Mouse (Mus musculus): ENCODE measurements around the gene Aff2. TPM values are rescaled to one million over a fixed set of nuclear protein-coding genes. Genes with fewer than 3 reads are reported as not detected.

The Aff2 gene
- polyA plus RNA-seq, 1 experiment = 16.3 TPM

DNA sequence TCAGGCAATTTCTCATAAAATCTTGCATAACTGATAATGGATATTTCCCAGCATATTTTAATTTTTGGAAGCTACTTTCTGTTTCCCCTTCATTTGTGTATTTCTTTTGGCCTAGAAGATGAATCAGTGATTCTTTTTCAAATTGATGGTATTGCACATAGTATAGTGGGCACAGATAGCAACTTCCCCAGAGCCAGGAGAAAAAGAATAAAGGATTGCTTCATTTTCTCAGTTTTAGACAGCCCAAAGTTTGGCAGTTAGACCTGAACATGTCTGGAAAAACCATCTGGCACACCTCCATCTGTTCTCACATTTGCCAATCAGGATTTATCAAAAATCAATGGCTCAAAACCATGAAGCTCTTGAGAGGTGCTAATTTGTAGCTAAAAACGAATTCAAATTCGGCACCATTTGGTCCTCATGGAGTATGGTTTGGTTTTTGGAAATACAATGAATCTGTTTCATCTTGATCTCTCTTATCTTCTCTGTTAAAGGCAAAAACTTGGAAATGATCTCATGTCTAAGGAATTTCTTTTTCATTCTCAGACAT lies 441.9 kb downstream of the Aff2 start:
- TF ChIP-seq CTCF (IDR thresholded peaks at IDR 0.05; ENCODE audit: borderline replicate concordance, extremely low read depth, insufficient read depth, insufficient read length) (no peak), POLR2A (IDR thresholded peaks at IDR 0.05; ENCODE audit: borderline replicate concordance, extremely low read depth, insufficient read depth, insufficient read length, poor library complexity, severe bottlenecking) (no peak)
- peak; percentile 83 for DNase-seq (ENCODE audit: low read depth)

- no peak for TF ChIP-seq POLR2A (IDR thresholded peaks at IDR 0.05; ENCODE audit: borderline replicate concordance, extremely low read depth, insufficient read depth, insufficient read length, poor library complexity, severe bottlenecking)
- no peak for TF ChIP-seq CTCF (IDR thresholded peaks at IDR 0.05; ENCODE audit: borderline replicate concordance, extremely low read depth, insufficient read depth, insufficient read length)
- DNase-seq (ENCODE audit: low read depth) = peak; percentile 61
Measured at GRCm38 (mm10) chrX:69802481-69802880, 442.4 kb downstream of the Aff2 start.

DNA sequence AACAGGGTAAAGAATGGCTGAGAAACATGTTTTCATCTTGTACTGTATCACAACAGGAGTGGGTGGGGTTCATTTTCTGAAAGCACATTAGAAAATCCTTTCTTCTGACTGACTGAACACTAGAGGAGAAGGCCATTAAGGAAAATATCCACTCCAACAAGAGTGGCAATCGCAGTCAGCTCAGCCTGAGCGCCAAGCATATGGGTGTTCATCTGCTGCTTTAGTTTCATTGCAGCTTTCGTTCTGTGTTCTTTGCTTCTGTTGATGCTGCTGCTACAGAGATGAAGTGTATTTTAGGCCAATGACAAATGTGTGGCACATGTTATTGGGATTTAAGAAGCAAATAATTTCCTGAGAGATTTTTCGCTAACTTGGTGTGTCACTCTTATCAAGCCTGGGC lies 451.7 kb downstream of the Aff2 start:
- TF ChIP-seq CTCF (IDR thresholded peaks at IDR 0.05; ENCODE audit: borderline replicate concordance, extremely low read depth, insufficient read depth, insufficient read length) = no peak
- no peak for TF ChIP-seq POLR2A (IDR thresholded peaks at IDR 0.05; ENCODE audit: borderline replicate concordance, extremely low read depth, insufficient read depth, insufficient read length, poor library complexity, severe bottlenecking)
- DNase-seq (ENCODE audit: low read depth) = peak; percentile 75

- TF ChIP-seq CTCF (IDR thresholded peaks at IDR 0.05; ENCODE audit: borderline replicate concordance, extremely low read depth, insufficient read depth, insufficient read length) (no peak), POLR2A (IDR thresholded peaks at IDR 0.05; ENCODE audit: borderline replicate concordance, extremely low read depth, insufficient read depth, insufficient read length, poor library complexity, severe bottlenecking) (no peak)
- DNase-seq (ENCODE audit: low read depth) = no peak
Measured at GRCm38 (mm10) chrX:69815054-69815453, 455.0 kb downstream of the Aff2 start.

DNA sequence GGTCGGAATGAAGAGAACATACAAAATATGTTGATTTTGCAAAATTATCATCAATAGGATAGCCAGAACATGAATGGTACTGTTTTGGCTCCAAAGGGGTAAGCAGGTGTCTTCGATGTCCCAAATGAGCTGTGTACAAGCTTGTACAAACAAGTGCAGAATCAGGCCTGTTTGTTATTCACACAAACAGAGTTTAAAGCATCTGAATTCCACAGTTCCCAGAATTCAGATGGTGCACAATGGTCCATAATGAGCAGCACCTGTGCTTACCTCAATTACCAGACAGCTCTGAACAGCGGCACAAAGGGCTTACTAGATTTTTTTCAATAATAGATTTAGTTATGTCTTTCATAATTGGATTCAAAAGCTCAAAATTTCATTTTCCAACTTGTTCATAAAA lies 457.6 kb downstream of the Aff2 start:
- TF ChIP-seq POLR2A (IDR thresholded peaks at IDR 0.05; ENCODE audit: borderline replicate concordance, extremely low read depth, insufficient read depth, insufficient read length, poor library complexity, severe bottlenecking) (no peak), CTCF (IDR thresholded peaks at IDR 0.05; ENCODE audit: borderline replicate concordance, extremely low read depth, insufficient read depth, insufficient read length) (no peak)
- DNase-seq (ENCODE audit: low read depth) = peak; percentile 65

DNA sequence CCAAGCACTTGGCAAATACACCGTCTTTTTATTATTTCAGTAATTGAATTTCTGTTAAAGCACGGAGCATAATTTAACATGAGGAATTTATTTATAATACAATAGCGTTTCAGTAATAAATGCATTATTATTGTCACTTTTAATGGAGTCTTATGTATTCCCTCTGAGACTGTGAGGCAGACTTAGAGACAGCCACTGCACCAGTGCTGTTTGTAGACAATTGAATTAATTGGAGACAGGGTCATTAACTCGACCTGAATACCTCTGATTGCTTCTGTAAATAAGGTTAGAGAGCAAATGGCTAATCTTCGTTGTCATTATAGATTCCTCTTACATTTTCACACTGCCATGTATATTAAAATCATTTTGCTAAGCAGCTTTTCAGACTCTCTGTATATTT lies 458.1 kb downstream of the Aff2 start:
- TF ChIP-seq CTCF (IDR thresholded peaks at IDR 0.05; ENCODE audit: borderline replicate concordance, extremely low read depth, insufficient read depth, insufficient read length) (no peak), POLR2A (IDR thresholded peaks at IDR 0.05; ENCODE audit: borderline replicate concordance, extremely low read depth, insufficient read depth, insufficient read length, poor library complexity, severe bottlenecking) (no peak)
- peak; percentile 53 for DNase-seq (ENCODE audit: low read depth)

GRCm38 (mm10) chrX:69867601-69868000 lies 507.5 kb downstream of the Aff2 start:
- peak; percentile 17 for DNase-seq (ENCODE audit: low read depth)
- no peak for TF ChIP-seq POLR2A (IDR thresholded peaks at IDR 0.05; ENCODE audit: borderline replicate concordance, extremely low read depth, insufficient read depth, insufficient read length, poor library complexity, severe bottlenecking)
- TF ChIP-seq CTCF (IDR thresholded peaks at IDR 0.05; ENCODE audit: borderline replicate concordance, extremely low read depth, insufficient read depth, insufficient read length) = no peak

- TF ChIP-seq CTCF (IDR thresholded peaks at IDR 0.05; ENCODE audit: borderline replicate concordance, extremely low read depth, insufficient read depth, insufficient read length) (no peak), POLR2A (IDR thresholded peaks at IDR 0.05; ENCODE audit: borderline replicate concordance, extremely low read depth, insufficient read depth, insufficient read length, poor library complexity, severe bottlenecking) (no peak)
- DNase-seq (ENCODE audit: low read depth) = peak; percentile 28
Measured at GRCm38 (mm10) chrX:69891713-69892112, 531.6 kb downstream of the Aff2 start.

Data from brain, embryonic 14.5 days (tissue).